Mouse (Mus musculus): Measurements from ENCODE around the gene Rb1. TPM values are rescaled to one million over a fixed set of nuclear protein-coding genes. Genes with fewer than 3 reads are reported as not detected.

Gene Rb1
- polyA plus RNA-seq, 1 experiment from 2014 or later = 15.8 TPM

- under 1% methylated on average over 55 of the region's 55 CpGs for WGBS
- peaks cover 14% of the 10 kb centered on the region for H3K4me1 ChIP-seq (replicated peaks; ENCODE audit: control insufficient read depth, insufficient read depth, low read length)
- no peaks in the 10 kb centered on the region for H3K27me3 ChIP-seq (replicated peaks; ENCODE audit: control insufficient read depth, insufficient read depth, low read length)
- H3K4me2 ChIP-seq (ENCODE audit: low read length) = peak overlapping the region; percentile 90
- H3K36me3 ChIP-seq (ENCODE audit: control insufficient read depth, insufficient read depth) = no peaks in the 10 kb centered on the region
- peak; percentile 50 for ATAC-seq
- peak overlapping the region; percentile 88 for H3K4me3 ChIP-seq (replicated peaks; ENCODE audit: low read length)
- peak overlapping the region; percentile 89 for H3K27ac ChIP-seq (ENCODE audit: low read length)
- H3K9ac ChIP-seq (replicated peaks; ENCODE audit: low read depth, low read length) = peak overlapping the region; percentile 80
- 0 out of 2 replicates have a peak, but pooled peaks cover under 1% of the 10 kb centered on the region for H3K9me3 ChIP-seq (ENCODE audit: control insufficient read depth, low read length)
These were observed 777 bp downstream of the Rb1 start for GRCm38 (mm10) chr14:73324634-73325455.

GRCm38 (mm10) chr14:73323965-73324364 is 1.7 kb downstream of the Rb1 start:
- Histone ChIP-seq H3K27ac (ENCODE audit: low read length) (no peak overlapping the region), H3K9me3 (ENCODE audit: control insufficient read depth, low read length) (no peaks in the 10 kb centered on the region), H3K36me3 (ENCODE audit: control insufficient read depth, insufficient read depth) (no peaks in the 10 kb centered on the region), H3K9ac (replicated peaks; ENCODE audit: low read depth, low read length) (no peak overlapping the region), H3K4me1 (replicated peaks; ENCODE audit: control insufficient read depth, insufficient read depth, low read length) (peaks cover 14% of the 10 kb centered on the region), H3K27me3 (replicated peaks; ENCODE audit: control insufficient read depth, insufficient read depth, low read length) (no peaks in the 10 kb centered on the region), H3K4me3 (replicated peaks; ENCODE audit: low read length) (no peak overlapping the region), H3K4me2 (ENCODE audit: low read length) (no peak overlapping the region)
- 30% methylated on average over 2 of the region's 2 CpGs for WGBS
- no peak for ATAC-seq

GRCm38 (mm10) chr14:73322142-73322541 is 3.5 kb downstream of the Rb1 start:
- WGBS = 88% methylated on average over 3 of the region's 3 CpGs
- Histone ChIP-seq H3K9me3 (ENCODE audit: control insufficient read depth, low read length) (no peaks in the 10 kb centered on the region), H3K27me3 (replicated peaks; ENCODE audit: control insufficient read depth, insufficient read depth, low read length) (no peaks in the 10 kb centered on the region), H3K27ac (ENCODE audit: low read length) (no peak overlapping the region), H3K36me3 (ENCODE audit: control insufficient read depth, insufficient read depth) (no peaks in the 10 kb centered on the region), H3K4me1 (replicated peaks; ENCODE audit: control insufficient read depth, insufficient read depth, low read length) (peaks cover 14% of the 10 kb centered on the region), H3K4me3 (replicated peaks; ENCODE audit: low read length) (no peak overlapping the region), H3K9ac (replicated peaks; ENCODE audit: low read depth, low read length) (no peak overlapping the region), H3K4me2 (ENCODE audit: low read length) (no peak overlapping the region)
- no peak for ATAC-seq

- no peak overlapping the region for H3K9ac ChIP-seq (replicated peaks; ENCODE audit: low read depth, low read length)
- no peak for ATAC-seq
These were observed 8.7 kb downstream of the Rb1 start for GRCm38 (mm10) chr14:73316933-73317332.

GRCm38 (mm10) chr14:73313864-73314263 is 11.8 kb downstream of the Rb1 start:
- Histone ChIP-seq H3K4me2 (ENCODE audit: low read length) (no peak overlapping the region), H3K9me3 (ENCODE audit: control insufficient read depth, low read length) (no peaks in the 10 kb centered on the region), H3K4me1 (replicated peaks; ENCODE audit: control insufficient read depth, insufficient read depth, low read length) (0 out of 2 replicates have a peak, but pooled peaks cover 2% of the 10 kb centered on the region), H3K9ac (replicated peaks; ENCODE audit: low read depth, low read length) (no peak overlapping the region), H3K36me3 (ENCODE audit: control insufficient read depth, insufficient read depth) (no peaks in the 10 kb centered on the region), H3K27ac (ENCODE audit: low read length) (no peak overlapping the region), H3K27me3 (replicated peaks; ENCODE audit: control insufficient read depth, insufficient read depth, low read length) (no peaks in the 10 kb centered on the region), H3K4me3 (replicated peaks; ENCODE audit: low read length) (no peak overlapping the region)
- no peak for ATAC-seq
- WGBS = 83% methylated on average over 4 of the region's 4 CpGs

More at GRCm38 (mm10) chr14:73316933-73317332, 8.7 kb downstream of the Rb1 start:
- no peaks in the 10 kb centered on the region for H3K9me3 ChIP-seq (ENCODE audit: control insufficient read depth, low read length)
- H3K4me1 ChIP-seq (replicated peaks; ENCODE audit: control insufficient read depth, insufficient read depth, low read length) = 0 out of 2 replicates have a peak, but pooled peaks cover 2% of the 10 kb centered on the region
- H3K27me3 ChIP-seq (replicated peaks; ENCODE audit: control insufficient read depth, insufficient read depth, low read length) = no peaks in the 10 kb centered on the region
- no peak overlapping the region for H3K4me3 ChIP-seq (replicated peaks; ENCODE audit: low read length)
- no peaks in the 10 kb centered on the region for H3K36me3 ChIP-seq (ENCODE audit: control insufficient read depth, insufficient read depth)
- no peak overlapping the region for H3K4me2 ChIP-seq (ENCODE audit: low read length)
- H3K27ac ChIP-seq (ENCODE audit: low read length) = no peak overlapping the region

- no peak for ATAC-seq
- 0 out of 2 replicates have a peak, but pooled peaks cover 2% of the 10 kb centered on the region for H3K4me1 ChIP-seq (replicated peaks; ENCODE audit: control insufficient read depth, insufficient read depth, low read length)
- H3K4me3 ChIP-seq (replicated peaks; ENCODE audit: low read length) = no peak overlapping the region
- H3K27me3 ChIP-seq (replicated peaks; ENCODE audit: control insufficient read depth, insufficient read depth, low read length) = no peaks in the 10 kb centered on the region
- 65% methylated on average over 5 of the region's 5 CpGs for WGBS
- no peaks in the 10 kb centered on the region for H3K9me3 ChIP-seq (ENCODE audit: control insufficient read depth, low read length)
- no peak overlapping the region for H3K4me2 ChIP-seq (ENCODE audit: low read length)
- no peaks in the 10 kb centered on the region for H3K36me3 ChIP-seq (ENCODE audit: control insufficient read depth, insufficient read depth)
- no peak overlapping the region for H3K9ac ChIP-seq (replicated peaks; ENCODE audit: low read depth, low read length)
- no peak overlapping the region for H3K27ac ChIP-seq (ENCODE audit: low read length)
These were observed 12.2 kb downstream of the Rb1 start for GRCm38 (mm10) chr14:73313396-73313795.

- Histone ChIP-seq H3K9ac (replicated peaks; ENCODE audit: low read depth, low read length) (no peak overlapping the region), H3K27ac (ENCODE audit: low read length) (no peak overlapping the region), H3K4me2 (ENCODE audit: low read length) (no peak overlapping the region), H3K4me1 (replicated peaks; ENCODE audit: control insufficient read depth, insufficient read depth, low read length) (0 out of 2 replicates have a peak, but pooled peaks cover 2% of the 10 kb centered on the region), H3K27me3 (replicated peaks; ENCODE audit: control insufficient read depth, insufficient read depth, low read length) (no peaks in the 10 kb centered on the region), H3K36me3 (ENCODE audit: control insufficient read depth, insufficient read depth) (no peaks in the 10 kb centered on the region), H3K9me3 (ENCODE audit: control insufficient read depth, low read length) (no peaks in the 10 kb centered on the region), H3K4me3 (replicated peaks; ENCODE audit: low read length) (no peak overlapping the region)
- WGBS = 72% methylated on average over 5 of the region's 5 CpGs
- ATAC-seq = no peak
These were observed 12.7 kb downstream of the Rb1 start for GRCm38 (mm10) chr14:73312909-73313308.

GRCm38 (mm10) chr14:73307490-73307889 is 18.1 kb downstream of the Rb1 start:
- Histone ChIP-seq H3K9ac (replicated peaks; ENCODE audit: low read depth, low read length) (no peak overlapping the region), H3K27ac (ENCODE audit: low read length) (no peak overlapping the region), H3K4me3 (replicated peaks; ENCODE audit: low read length) (no peak overlapping the region), H3K27me3 (replicated peaks; ENCODE audit: control insufficient read depth, insufficient read depth, low read length) (no peaks in the 10 kb centered on the region), H3K4me2 (ENCODE audit: low read length) (no peak overlapping the region), H3K9me3 (ENCODE audit: control insufficient read depth, low read length) (no peaks in the 10 kb centered on the region), H3K4me1 (replicated peaks; ENCODE audit: control insufficient read depth, insufficient read depth, low read length) (no peaks in the 10 kb centered on the region), H3K36me3 (ENCODE audit: control insufficient read depth, insufficient read depth) (no peaks in the 10 kb centered on the region)
- 50% methylated on average over 1 of the region's 1 CpGs for WGBS
- ATAC-seq = no peak

- no peaks in the 10 kb centered on the region for H3K36me3 ChIP-seq (ENCODE audit: control insufficient read depth, insufficient read depth)
- no peaks in the 10 kb centered on the region for H3K4me1 ChIP-seq (replicated peaks; ENCODE audit: control insufficient read depth, insufficient read depth, low read length)
- peak; percentile 45; the same call in 1 of the 2 replicates for ATAC-seq
- H3K4me3 ChIP-seq (replicated peaks; ENCODE audit: low read length) = no peak overlapping the region
- H3K4me2 ChIP-seq (ENCODE audit: low read length) = no peak overlapping the region
- H3K9ac ChIP-seq (replicated peaks; ENCODE audit: low read depth, low read length) = no peak overlapping the region
- H3K9me3 ChIP-seq (ENCODE audit: control insufficient read depth, low read length) = no peaks in the 10 kb centered on the region
- WGBS = 61% methylated on average over 3 of the region's 3 CpGs
- no peak overlapping the region for H3K27ac ChIP-seq (ENCODE audit: low read length)
- no peaks in the 10 kb centered on the region for H3K27me3 ChIP-seq (replicated peaks; ENCODE audit: control insufficient read depth, insufficient read depth, low read length)
These were observed 22.4 kb downstream of the Rb1 start for GRCm38 (mm10) chr14:73303193-73303592.

Data from forebrain, embryonic 16.5 days (tissue).